Mouse (Mus musculus) liver, embryonic 14.5 days (tissue): ENCODE measurements around the gene Cntd1.

Experiments
- CTCF ChIP-seq: IDR thresholded peaks from 2 replicates; pipeline ENCODE4 v1.5.1; 2016; ENCODE audit warnings: antibody characterized with exemption, low read depth, control low read depth
- EP300 ChIP-seq: IDR thresholded peaks from 2 replicates; pipeline ENCODE4 v1.6.1; 2016; ENCODE audit warnings: antibody characterized with exemption, low read depth

GRCm38 (mm10) chr11:101301299-101302003 is 22.6 kb downstream of the Cntd1 start:
- TF ChIP-seq CTCF: no peak
- no peak for TF ChIP-seq EP300
